In genomic region chr17:71782699-71783365, GRCm38 (mm10) we compare ENCODE assay signal across 7 mouse cellular contexts. TPM values are rescaled to one million over a fixed set of nuclear protein-coding genes. Genes with fewer than 3 reads are reported as not detected.
DNase-seq lines count a peak whose midpoint lies in the region; ATAC-seq and TF ChIP-seq lines count a peak whose summit lies in the region.

No protein-coding gene starts in this region.

- H3K27ac ChIP-seq in kidney, embryonic 15.5 days: 0 out of 2 replicates have a peak overlapping the region, but pooled peaks have one; percentile 9
- H3K27ac ChIP-seq in limb, embryonic 15.5 days: peak overlapping the region; percentile 18
- H3K27ac ChIP-seq in neural tube, embryonic 12.5 days: no peak overlapping the region

- H3K9ac ChIP-seq in kidney, embryonic 15.5 days: peak overlapping the region; percentile 69
- H3K9ac ChIP-seq in limb, embryonic 15.5 days: peak overlapping the region; percentile 74
- H3K9ac ChIP-seq in neural tube, embryonic 12.5 days: peak overlapping the region; percentile 87

- WGBS in kidney, embryonic 15.5 days: under 1% methylated on average over 57 of the region's 59 CpGs
- under 1% methylated on average over 45 of the region's 59 CpGs for WGBS in limb, embryonic 15.5 days
- WGBS in neural tube, embryonic 12.5 days: under 1% methylated on average over 59 of the region's 59 CpGs

- DNase-seq in R1 (ENCODE audit: low read depth, low spot score): peak; percentile 69
- peak; percentile 71 for DNase-seq in brain, embryonic 14.5 days (ENCODE audit: low read depth)
- peak; percentile 36 for DNase-seq in gastrocnemius, postnatal 10 days

- TF ChIP-seq POLR2A in brain, embryonic 14.5 days (IDR thresholded peaks at IDR 0.05; ENCODE audit: borderline replicate concordance, extremely low read depth, insufficient read depth, insufficient read length, poor library complexity, severe bottlenecking): no peak

- H3K9me3 ChIP-seq in kidney, embryonic 15.5 days (replicated peaks): no peaks in the 10 kb centered on the region
- H3K9me3 ChIP-seq in limb, embryonic 15.5 days: no peaks in the 10 kb centered on the region
- peaks cover 6% of the 10 kb centered on the region; the same call in 1 of the 2 replicates for H3K9me3 ChIP-seq in neural tube, embryonic 12.5 days

- H3K4me2 ChIP-seq in kidney, embryonic 15.5 days: peak overlapping the region; percentile 93
- H3K4me2 ChIP-seq in limb, embryonic 15.5 days: peak overlapping the region; percentile 91
- H3K4me2 ChIP-seq in neural tube, embryonic 12.5 days (replicated peaks): peak overlapping the region; percentile 89

- no peak for TF ChIP-seq CTCF in brain, embryonic 14.5 days (IDR thresholded peaks at IDR 0.05; ENCODE audit: borderline replicate concordance, extremely low read depth, insufficient read depth, insufficient read length)

- ATAC-seq in kidney, embryonic 15.5 days (replicated peaks; ENCODE audit: low FRiP score): peak; percentile 71
- ATAC-seq in limb, embryonic 15.5 days (ENCODE audit: insufficient number of reproducible peaks, low FRiP score, low TSS enrichment, low read depth): peak; percentile 49; the same call in 1 of the 2 replicates
- ATAC-seq in neural tube, embryonic 12.5 days (ENCODE audit: low FRiP score, low read depth): peak; percentile 83
- no peak for ATAC-seq in megakaryocyte progenitor cell, adult 5-6 weeks (replicated peaks; ENCODE audit: poor library complexity)

- peaks cover 11% of the 10 kb centered on the region for H3K4me1 ChIP-seq in kidney, embryonic 15.5 days
- peaks cover 18% of the 10 kb centered on the region for H3K4me1 ChIP-seq in limb, embryonic 15.5 days
- peaks cover 10% of the 10 kb centered on the region for H3K4me1 ChIP-seq in neural tube, embryonic 12.5 days

- H3K36me3 ChIP-seq in kidney, embryonic 15.5 days: no peaks in the 10 kb centered on the region
- H3K36me3 ChIP-seq in limb, embryonic 15.5 days: no peaks in the 10 kb centered on the region
- H3K36me3 ChIP-seq in neural tube, embryonic 12.5 days: no peaks in the 10 kb centered on the region

- peak overlapping the region; percentile 70 for H3K4me3 ChIP-seq in kidney, embryonic 15.5 days (replicated peaks)
- peak overlapping the region; percentile 76 for H3K4me3 ChIP-seq in limb, embryonic 15.5 days
- peak overlapping the region; percentile 93 for H3K4me3 ChIP-seq in neural tube, embryonic 12.5 days

- peaks cover 22% of the 10 kb centered on the region for H3K27me3 ChIP-seq in kidney, embryonic 15.5 days
- H3K27me3 ChIP-seq in limb, embryonic 15.5 days: no peaks in the 10 kb centered on the region
- no peaks in the 10 kb centered on the region for H3K27me3 ChIP-seq in neural tube, embryonic 12.5 days (replicated peaks)

RNA-seq across cellular contexts. Expression of gene Clip4, which starts 14.6 kb away (rescaled TPM):
- polyA plus RNA-seq in brain, embryonic 14.5 days (2012; rRNA removed): 16.7 and 18.0 TPM in 2 replicates
- 10 to 100 TPM; 33.1 to 34.3 TPM for total RNA-seq in gastrocnemius, postnatal 10 days (2021)
- polyA plus RNA-seq in kidney, embryonic 15.5 days (2015; fragmentation: Nextera tagmentation; extraction: Ambion mirVana): 5.5 and 5.7 TPM in 2 replicates
- 15.1 and 15.3 TPM in 2 replicates for polyA plus RNA-seq in limb, embryonic 15.5 days (2015; fragmentation: Nextera tagmentation; extraction: Ambion mirVana)
- polyA plus RNA-seq in neural tube, embryonic 12.5 days (2016; fragmentation: Nextera tagmentation; extraction: Ambion mirVana): 9.1 and 9.6 TPM in 2 replicates
- total RNA-seq in megakaryocyte progenitor cell, adult 5-6 weeks (2015): 0.89 TPM in 1 of 2 replicates, not detected in the other
- total RNA-seq in megakaryocyte progenitor cell, adult 5-6 weeks (2017): 0.17 TPM in 1 of 2 replicates, not detected in the other

RNA-seq across cellular contexts. Expression of gene Pcare, which starts 30.1 kb away (rescaled TPM):
- polyA plus RNA-seq in brain, embryonic 14.5 days (2012; rRNA removed): not detected in 2 replicates
- under 1 TPM in 1 of 2 experiments, not detected in 1; 0.05 TPM for total RNA-seq in gastrocnemius, postnatal 10 days (2021)
- not detected in 2 replicates for polyA plus RNA-seq in kidney, embryonic 15.5 days (2015; fragmentation: Nextera tagmentation; extraction: Ambion mirVana)
- polyA plus RNA-seq in limb, embryonic 15.5 days (2015; fragmentation: Nextera tagmentation; extraction: Ambion mirVana): not detected in 2 replicates
- polyA plus RNA-seq in neural tube, embryonic 12.5 days (2016; fragmentation: Nextera tagmentation; extraction: Ambion mirVana): not detected in 2 replicates
- not detected in 2 replicates for total RNA-seq in megakaryocyte progenitor cell, adult 5-6 weeks (2015)
- not detected in 2 replicates for total RNA-seq in megakaryocyte progenitor cell, adult 5-6 weeks (2017)
